Mouse (Mus musculus) small intestine, adult 2 months (tissue): ENCODE data around the gene Anks6. TPM values are rescaled to one million over a fixed set of nuclear protein-coding genes. Genes with fewer than 3 reads are reported as not detected.

ENCODE experiments used
- H3K27ac ChIP-seq: fragments of 200-500 bp; 2 replicates; pipeline ENCODE4 v1.5.1; 2012; ENCODE audit warnings: low read depth, low read length, control low read depth, inconsistent platforms; ENCODE audit not compliant: insufficient read depth
- H3K27me3 ChIP-seq: fragments of 200-500 bp; 2 replicates; pipeline ENCODE4 v1.6.1; 2012; ENCODE audit warnings: mild to moderate bottlenecking, moderate library complexity, low read length, inconsistent platforms; ENCODE audit not compliant: control insufficient read depth, insufficient read depth
- H3K36me3 ChIP-seq: fragments of 200-500 bp; 2 replicates; pipeline ENCODE4 v1.6.1; 2012; ENCODE audit warnings: mild to moderate bottlenecking, low read length, control low read depth, inconsistent platforms; ENCODE audit not compliant: control insufficient read depth, insufficient read depth
- H3K4me1 ChIP-seq: fragments of 200-500 bp; 2 replicates; pipeline ENCODE4 v1.6.1; 2012; ENCODE audit warnings: low read length, inconsistent platforms, mixed read lengths; ENCODE audit not compliant: control insufficient read depth, insufficient read depth, insufficient read length
- H3K4me3 ChIP-seq: fragments of 200-500 bp; 2 replicates; pipeline ENCODE4 v1.5.1; 2012; ENCODE audit warnings: low read depth, mild to moderate bottlenecking, control low read depth, inconsistent platforms, low read length, moderate library complexity
- CTCF ChIP-seq: fragments of 200-500 bp; IDR thresholded peaks from 2 replicates; pipeline ENCODE4 v1.5.1; 2012; ENCODE audit warnings: low read depth, mild to moderate bottlenecking, control low read depth, inconsistent platforms, low read length, moderate library complexity, mixed read lengths; ENCODE audit not compliant: insufficient replicate concordance, insufficient read length; ENCODE audit errors: extremely low read depth
- POLR2A ChIP-seq: fragments of 200-500 bp; IDR thresholded peaks from 2 replicates; pipeline ENCODE4 v1.6.1; 2012; ENCODE audit warnings: low read depth, mild to moderate bottlenecking, control low read depth, inconsistent platforms, low read length, moderate library complexity
- WGBS: fragments of 180-500 bp; shearing (Covaris S2); methylation state at CpG from one replicate; pipeline ENCODE4 v1.1.7; 2018; 5-methylcytosine and 5-hydroxymethylcytosine counted together
- polyA plus RNA-seq: library from polyadenylated mRNA; depleted of rRNA; stranded (reverse); fragments of >200 nt; gene quantifications from 2 replicates; pipeline ENCODE4 v1.2.3, GENCODE M21; 2012; rRNA removed

Anks6 gene
- polyA plus RNA-seq, 1 experiment = 3.0 TPM

DNA sequence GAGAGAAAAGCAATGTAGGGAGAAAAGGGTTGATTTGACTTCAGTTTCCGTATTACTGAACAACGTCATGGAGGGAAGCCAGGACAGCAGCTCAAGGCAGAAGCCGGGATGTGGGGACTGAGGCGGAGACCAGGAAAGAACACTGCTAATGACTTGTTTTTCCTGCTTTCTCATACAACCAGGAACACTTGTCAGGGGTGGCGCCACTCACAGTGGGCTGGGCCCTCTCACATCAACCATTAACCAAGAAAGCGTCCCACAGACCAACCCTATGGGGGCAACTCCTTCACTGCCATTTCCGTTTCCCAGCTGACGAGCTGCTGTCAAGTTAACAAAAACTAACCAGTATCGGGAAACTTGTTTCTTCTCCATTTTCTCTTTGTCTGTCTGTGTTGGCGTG lies 83.9 kb downstream of the Anks6 start:
- Histone ChIP-seq H3K4me3 (no peak overlapping the region), H3K27ac (no peak overlapping the region), H3K36me3 (no peaks in the 10 kb centered on the region), H3K4me1 (no peaks in the 10 kb centered on the region), H3K27me3 (no peaks in the 10 kb centered on the region)
- 36% methylated on average over 10 of the region's 10 CpGs for whole genome bisulfite sequencing
- no peak for TF ChIP-seq POLR2A

- TF ChIP-seq CTCF = no peak
- no peak for TF ChIP-seq POLR2A
- no peaks in the 10 kb centered on the region for H3K27me3 ChIP-seq
- no peak overlapping the region for H3K4me3 ChIP-seq
- WGBS = 41% methylated on average over 10 of the region's 10 CpGs
- no peaks in the 10 kb centered on the region for H3K4me1 ChIP-seq
- no peak overlapping the region for H3K27ac ChIP-seq
- H3K36me3 ChIP-seq = no peaks in the 10 kb centered on the region
Observed at GRCm38 (mm10) chr4:46967981-46968380, 89.2 kb downstream of the Anks6 start.

DNA sequence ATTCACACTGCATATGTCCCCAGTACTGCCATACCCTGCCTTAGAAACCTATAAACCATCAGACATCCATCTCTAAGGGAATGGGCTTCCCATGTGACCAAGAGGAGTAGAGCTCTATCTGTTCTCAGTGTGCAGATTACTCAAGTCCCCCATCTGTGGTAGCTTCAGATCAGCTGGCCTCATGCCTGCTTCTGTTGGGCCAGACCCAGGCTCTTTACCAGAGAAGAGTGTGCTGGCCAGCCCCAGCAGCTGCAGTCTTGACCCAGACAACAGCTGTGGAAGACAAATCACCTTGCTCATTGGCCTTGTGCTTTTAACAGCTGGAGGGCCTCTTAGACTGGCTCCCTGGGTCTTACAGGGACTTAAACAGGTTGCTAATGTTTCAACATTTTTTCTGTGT lies 90.7 kb downstream of the Anks6 start:
- Histone ChIP-seq H3K36me3 (no peaks in the 10 kb centered on the region), H3K4me1 (no peaks in the 10 kb centered on the region), H3K4me3 (no peak overlapping the region), H3K27ac (no peak overlapping the region), H3K27me3 (no peaks in the 10 kb centered on the region)
- TF ChIP-seq POLR2A (no peak), CTCF (no peak)

Other genes with a start within 250 kb of the Anks6 start
- 0.06 and 0.74 TPM in 2 replicates for gene Gabbr2, start 65.6 kb downstream of the Anks6 start, polyA plus RNA-seq
- gene Galnt12, start 34.5 kb upstream of the Anks6 start, polyA plus RNA-seq = 18.0 and 28.3 TPM in 2 replicates
- gene Col15a1, start 150.7 kb upstream of the Anks6 start, polyA plus RNA-seq = 12.6 and 15.7 TPM in 2 replicates